Mouse (Mus musculus) liver, embryonic 14.5 days (tissue): ENCODE measurements around the gene Tent5a. TPM values are rescaled to one million over a fixed set of nuclear protein-coding genes. Genes with fewer than 3 reads are reported as not detected.
A peak's percentile ranks its signal among the peaks of the same experiment; 100 is the strongest.

ENCODE experiments used
- ATAC-seq: fragments of 200-750 bp; cut with Nextera tagmentation; 2 replicates; pipeline ENCODE4 v1.8.0; 2017; ENCODE audit warnings: moderate number of reproducible peaks, mild to moderate bottlenecking, moderate library complexity; ENCODE audit not compliant: insufficient read depth
- DNase-seq, 3 experiments: peaks; one replicate each; pipeline ENCODE4 v3.0.0-alpha.2; 2012 to 2013; ENCODE audit warnings: low read depth in 3 of 3, low spot score in 3 of 3
- H3K27ac ChIP-seq: fragments of 300-500 bp; sonication (generic); 2 replicates; pipeline ENCODE4 v1.5.1; 2014; ENCODE audit warnings: moderate library complexity, mild to moderate bottlenecking, control low read depth, inconsistent platforms
- H3K27me3 ChIP-seq: fragments of 300-500 bp; sonication (generic); 2 replicates; pipeline ENCODE4 v1.6.1; 2014; ENCODE audit warnings: mild to moderate bottlenecking, low read length, moderate library complexity; ENCODE audit not compliant: control insufficient read depth, insufficient read depth
- H3K36me3 ChIP-seq: fragments of 300-500 bp; sonication (generic); replicated peaks from 2 replicates; pipeline ENCODE4 v1.6.1; 2014; ENCODE audit warnings: low read depth; ENCODE audit not compliant: control insufficient read depth, insufficient read depth
- H3K4me1 ChIP-seq, 2 experiments: fragments of 200-500 bp in 1 of 2; fragments of 300-500 bp in 1 of 2; sonication (generic) in 1 of 2; replicated peaks; 2 replicates each; pipeline ENCODE4 v1.6.1; 2012 to 2014; ENCODE audit warnings: antibody characterized with exemption in 1 of 2, inconsistent platforms in 1 of 2, low read length in 1 of 2; ENCODE audit not compliant: control insufficient read depth in 2 of 2, insufficient read depth in 2 of 2
- H3K4me2 ChIP-seq: fragments of 300-500 bp; sonication (generic); 2 replicates; pipeline ENCODE4 v1.6.1; 2014; ENCODE audit warnings: low read depth, mild to moderate bottlenecking, control low read depth, moderate library complexity
- H3K4me3 ChIP-seq, 2 experiments: fragments of 200-500 bp in 1 of 2; fragments of 300-500 bp in 1 of 2; sonication (generic) in 1 of 2; 2 replicates each; pipeline ENCODE4 v1.5.1; 2012 to 2014; ENCODE audit warnings: low read depth in 2 of 2, low read length in 2 of 2, mild to moderate bottlenecking in 2 of 2, control low read depth in 1 of 2, inconsistent platforms in 1 of 2, moderate library complexity in 1 of 2; ENCODE audit not compliant: insufficient read depth in 1 of 2
- H3K9ac ChIP-seq: fragments of 300-500 bp; sonication (generic); replicated peaks from 2 replicates; pipeline ENCODE4 v1.6.1; 2014; ENCODE audit warnings: mild to moderate bottlenecking, control low read depth, moderate library complexity
- H3K9me3 ChIP-seq: fragments of 300-500 bp; sonication (generic); 2 replicates; pipeline ENCODE4 v1.6.1; 2016; ENCODE audit warnings: low read length, mixed read lengths; ENCODE audit not compliant: control insufficient read depth
- CTCF ChIP-seq: IDR thresholded peaks from 2 replicates; pipeline ENCODE4 v1.5.1; 2016; ENCODE audit warnings: antibody characterized with exemption, low read depth, control low read depth
- EP300 ChIP-seq: IDR thresholded peaks from 2 replicates; pipeline ENCODE4 v1.6.1; 2016; ENCODE audit warnings: antibody characterized with exemption, low read depth
- WGBS: fragments of 180-500 bp; shearing (Covaris S2); extraction: QIAGEN DNeasy Blood & Tissue Kit; methylation state at CpG from one replicate; pipeline ENCODE4 v1.1.7; 2014; ENCODE audit not compliant: insufficient replicate concordance; 5-methylcytosine and 5-hydroxymethylcytosine counted together
- polyA plus RNA-seq, 2 experiments: library from polyadenylated mRNA; depleted of rRNA in 1 of 2; stranded (reverse) in 1 of 2; unstranded in 1 of 2; fragments of >200 nt; fragmentation: Nextera tagmentation in 1 of 2; extraction: Ambion mirVana in 1 of 2; gene quantifications; 2 replicates each; pipeline versions ENCODE4 v1.2.1 to v1.2.3; 2012 to 2014

Tent5a gene
- polyA plus RNA-seq, 2 experiments: 5.0 to 8.1 TPM

GRCm38 (mm10) chr9:85357154-85357860, 30.2 kb upstream of the Tent5a start:
- 60% methylated on average over 7 of the region's 7 CpGs for WGBS
- Histone ChIP-seq H3K9me3 (no peaks in the 10 kb centered on the region), H3K9ac (no peak overlapping the region), H3K4me1 (no peaks in the 10 kb centered on the region), H3K27ac (no peak overlapping the region), H3K36me3 (no peaks in the 10 kb centered on the region), H3K27me3 (no peaks in the 10 kb centered on the region), H3K4me2 (no peak overlapping the region), H3K4me3 (no peak overlapping the region)
- TF ChIP-seq EP300 (no peak), CTCF (no peak)
- DNase-seq: no peak
- no peak for ATAC-seq

DNA sequence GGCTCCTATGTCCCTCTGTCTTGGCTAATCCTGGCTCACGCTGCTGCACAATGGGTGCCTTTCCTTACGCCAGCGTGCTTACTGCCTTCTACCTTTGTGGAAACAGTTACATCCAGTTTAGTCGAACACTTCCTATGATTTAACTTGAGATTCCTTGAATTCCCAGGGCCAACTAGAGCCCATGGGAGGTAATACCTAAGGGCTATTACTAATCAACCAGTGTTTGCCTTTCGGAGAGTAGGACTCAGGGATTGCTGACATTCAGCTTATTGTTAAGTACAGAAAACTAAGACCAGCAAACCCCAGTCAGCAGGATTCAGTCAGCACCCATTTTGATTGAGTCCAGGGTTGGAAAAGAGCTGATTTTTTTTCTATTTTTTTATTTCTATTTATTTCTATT, 28.4 kb upstream of the Tent5a start:
- no peak for ATAC-seq
- Histone ChIP-seq H3K4me3 (no peak overlapping the region), H3K4me2 (no peak overlapping the region), H3K27ac (no peak overlapping the region), H3K9ac (no peak overlapping the region), H3K27me3 (no peaks in the 10 kb centered on the region), H3K4me1 (no peaks in the 10 kb centered on the region), H3K36me3 (no peaks in the 10 kb centered on the region), H3K9me3 (no peaks in the 10 kb centered on the region)
- DNase-seq: no peak
- 69% methylated on average over 5 of the region's 5 CpGs for WGBS
- TF ChIP-seq EP300 (no peak), CTCF (no peak)

- TF ChIP-seq EP300 (no peak), CTCF (no peak)
- DNase-seq (no peak), ATAC-seq (no peak)
- no peaks in the 10 kb centered on the region for H3K36me3 ChIP-seq
- no peak overlapping the region for H3K9ac ChIP-seq
- no peaks in the 10 kb centered on the region for H3K9me3 ChIP-seq
- no peak overlapping the region for H3K27ac ChIP-seq
- no peaks in the 10 kb centered on the region for H3K27me3 ChIP-seq
- WGBS: 67% methylated on average over 10 of the region's 10 CpGs
- H3K4me3 ChIP-seq: no peak overlapping the region
- no peak overlapping the region for H3K4me2 ChIP-seq
- H3K4me1 ChIP-seq: peaks cover 0 to 2% of the 10 kb centered on the region in 2 experiments; a peak in 1 of 4 replicates
Measured at GRCm38 (mm10) chr9:85347823-85348523, 20.8 kb upstream of the Tent5a start.

GRCm38 (mm10) chr9:85342892-85343785, 16.0 kb upstream of the Tent5a start:
- H3K27ac ChIP-seq: no peak overlapping the region
- DNase-seq (no peak), ATAC-seq (no peak)
- no peaks in the 10 kb centered on the region for H3K9me3 ChIP-seq
- H3K4me3 ChIP-seq: no peak overlapping the region
- no peaks in the 10 kb centered on the region for H3K27me3 ChIP-seq
- TF ChIP-seq CTCF (no peak), EP300 (no peak)
- peaks cover 0 to 4% of the 10 kb centered on the region in 2 experiments; a peak in 2 of 4 replicates for H3K4me1 ChIP-seq
- H3K4me2 ChIP-seq: no peak overlapping the region
- no peak overlapping the region for H3K9ac ChIP-seq
- no peaks in the 10 kb centered on the region for H3K36me3 ChIP-seq
- 25% methylated on average over 8 of the region's 8 CpGs for WGBS

- no peak for TF ChIP-seq CTCF
- peak; percentile 46; the same call in 1 of the 2 replicates for TF ChIP-seq EP300
- H3K9me3 ChIP-seq: no peaks in the 10 kb centered on the region
- H3K9ac ChIP-seq: no peak overlapping the region
- 11% methylated on average over 3 of the region's 3 CpGs for WGBS
- H3K4me1 ChIP-seq: peaks cover 0 to 4% of the 10 kb centered on the region in 2 experiments; a peak in 2 of 4 replicates
- no peak overlapping the region for H3K4me3 ChIP-seq
- no peaks in the 10 kb centered on the region for H3K27me3 ChIP-seq
- no peak overlapping the region for H3K27ac ChIP-seq
- DNase-seq: no peak
- peak; percentile 65 for ATAC-seq
- no peaks in the 10 kb centered on the region for H3K36me3 ChIP-seq
- no peak overlapping the region for H3K4me2 ChIP-seq
Measured at GRCm38 (mm10) chr9:85340303-85340702, 13.2 kb upstream of the Tent5a start.
